In genomic region chr8:117011366-117011765, GRCm38 (mm10) we compare ENCODE assay signal across 20 mouse cellular contexts. TPM values are rescaled to one million over a fixed set of nuclear protein-coding genes. Genes with fewer than 3 reads are reported as not detected.
"Had no signal": no experiment of that assay in that cellular context is flagged by ENCODE, and none has a peak within 500 bp of the region (broad histone marks: within the 10 kb centered on the region; RNA-seq: fewer than 3 reads in every experiment).

No protein-coding gene starts in this region.

- H3K27ac ChIP-seq: liver, embryonic 13.5 days; liver, embryonic 15.5 days; lung, embryonic 15.5 days; macrophage; midbrain, embryonic 12.5 days; midbrain, embryonic 15.5 days; neural tube, embryonic 12.5 days; stomach, embryonic 15.5 days; stomach, postnatal 0 days had no signal

- H3K9me3 ChIP-seq: liver, embryonic 13.5 days; liver, embryonic 15.5 days; lung, embryonic 15.5 days; midbrain, embryonic 12.5 days; midbrain, embryonic 15.5 days; neural tube, embryonic 12.5 days; stomach, embryonic 15.5 days had no signal

- H3K27me3 ChIP-seq: liver, embryonic 13.5 days; liver, embryonic 15.5 days; lung, embryonic 15.5 days; midbrain, embryonic 15.5 days; neural tube, embryonic 12.5 days; stomach, embryonic 15.5 days had no signal

- H3K4me3 ChIP-seq: liver, embryonic 13.5 days; liver, embryonic 15.5 days; lung, embryonic 15.5 days; megakaryocyte, embryonic 14.5 days; midbrain, embryonic 12.5 days; midbrain, embryonic 15.5 days; neural tube, embryonic 12.5 days; stomach, embryonic 15.5 days had no signal

- H3K4me1 ChIP-seq: liver, embryonic 13.5 days; liver, embryonic 15.5 days; lung, embryonic 15.5 days; midbrain, embryonic 12.5 days; midbrain, embryonic 15.5 days; neural tube, embryonic 12.5 days; stomach, embryonic 15.5 days had no signal

- DNase-seq: liver, embryonic 13.5 days; liver, postnatal 0 days; lung, adult 2 months; lung, postnatal 14 days; lung, postnatal 36 days; right cerebral cortex, postnatal 14 days; thymus, adult 2 months; thymus, postnatal 25 days; thymus, postnatal 4 days had no signal

- H3K36me3 ChIP-seq: liver, embryonic 13.5 days; liver, embryonic 15.5 days; lung, embryonic 15.5 days; midbrain, embryonic 12.5 days; midbrain, embryonic 15.5 days; neural tube, embryonic 12.5 days; stomach, embryonic 15.5 days had no signal

RNA-seq across cellular contexts. Expression of gene 1700030J22Rik, which starts 32.6 kb away (rescaled TPM):
- total RNA-seq: megakaryocyte progenitor cell, adult 5-6 weeks; neutrophil, adult 5-6 weeks had no signal
